Mouse (Mus musculus) CD4-positive, CD25-positive, alpha-beta regulatory T cell, adult 2 months (primary cell): ENCODE results near the gene Rhod.
"Not testable (repeated sequence)": the region's sequence is repeated elsewhere in the genome, so short reads cannot be mapped to it uniquely, and the experiment has no call there.

Experiments used
- DNase-seq: peaks from one replicate; pipeline ENCODE4 v3.0.0-alpha.2; 2012; ENCODE audit warnings: low read depth, low spot score

Gene Rhod

GRCm38 (mm10) chr19:4439161-4439801, at the start of gene Rhod:
Gene Rhod (minus strand): TSS chr19:4439432.
- peak; percentile 53 for DNase-seq

GRCm38 (mm10) chr19:4487877-4488276, 48.6 kb upstream of the Rhod start:
- no peak for DNase-seq

- DNase-seq: no peak
These were observed 45.8 kb upstream of the Rhod start for GRCm38 (mm10) chr19:4485006-4485405.

GRCm38 (mm10) chr19:4482111-4482859, 43.1 kb upstream of the Rhod start:
- no peak for DNase-seq

- no peak for DNase-seq
These were observed 42.1 kb upstream of the Rhod start for GRCm38 (mm10) chr19:4481326-4481725.

- DNase-seq: no peak
These were observed 40.8 kb upstream of the Rhod start for GRCm38 (mm10) chr19:4480041-4480440.

- peak; percentile 39 for DNase-seq
These were observed 38.9 kb upstream of the Rhod start for GRCm38 (mm10) chr19:4478190-4478516.

GRCm38 (mm10) chr19:4477345-4478189, 38.3 kb upstream of the Rhod start, which contains the start of gene Syt12:
Gene Syt12 (minus strand): TSS chr19:4477447.
- DNase-seq: peak; percentile 12

GRCm38 (mm10) chr19:4476601-4477257, 37.5 kb upstream of the Rhod start:
- peak; percentile 20 for DNase-seq

- DNase-seq: peak; percentile 38
These were observed 36.1 kb upstream of the Rhod start for GRCm38 (mm10) chr19:4475224-4475925.

- no peak for DNase-seq
These were observed 35.5 kb upstream of the Rhod start for GRCm38 (mm10) chr19:4474739-4475138.

GRCm38 (mm10) chr19:4473549-4473948, 34.3 kb upstream of the Rhod start:
- no peak for DNase-seq

GRCm38 (mm10) chr19:4468363-4468762, 29.1 kb upstream of the Rhod start:
- peak; percentile 39 for DNase-seq

GRCm38 (mm10) chr19:4464666-4465065, 25.4 kb upstream of the Rhod start:
- DNase-seq: no peak

- no peak for DNase-seq
These were observed 22.7 kb upstream of the Rhod start for GRCm38 (mm10) chr19:4461981-4462380.

- peak; percentile 68 for DNase-seq
These were observed 17.0 kb upstream of the Rhod start for GRCm38 (mm10) chr19:4456227-4456626.

- no peak for DNase-seq
These were observed 16.0 kb upstream of the Rhod start for GRCm38 (mm10) chr19:4455071-4455800.

- DNase-seq: not testable (repeated sequence)
These were observed 14.8 kb upstream of the Rhod start for GRCm38 (mm10) chr19:4454040-4454439.

- no peak for DNase-seq
These were observed 13.3 kb upstream of the Rhod start for GRCm38 (mm10) chr19:4452525-4452924.

GRCm38 (mm10) chr19:4451965-4452364, 12.7 kb upstream of the Rhod start:
- DNase-seq: no peak
